Mouse (Mus musculus) midbrain, embryonic 11.5 days (tissue): ENCODE results near the gene 1700028P14Rik. TPM values are rescaled to one million over a fixed set of nuclear protein-coding genes. Genes with fewer than 3 reads are reported as not detected.

Source experiments
- ATAC-seq: fragments of 200-750 bp; cut with Nextera tagmentation; 2 replicates; pipeline ENCODE4 v1.8.0; 2017; ENCODE audit warnings: moderate TSS enrichment, moderate library complexity; ENCODE audit not compliant: low FRiP score
- DNase-seq: peaks from one replicate; pipeline ENCODE4 v3.0.0; 2015; ENCODE audit warnings: low spot score; ENCODE audit errors: missing footprints
- H3K27ac ChIP-seq: fragments of 300-500 bp; sonication (generic); 2 replicates; pipeline ENCODE4 v1.5.1; 2014; ENCODE audit warnings: low read depth, low read length
- H3K27me3 ChIP-seq: fragments of 300-500 bp; sonication (generic); 2 replicates; pipeline ENCODE4 v1.6.1; 2014; ENCODE audit warnings: mild to moderate bottlenecking, low read length, moderate library complexity, mixed read lengths; ENCODE audit not compliant: control insufficient read depth, insufficient read depth
- H3K36me3 ChIP-seq: fragments of 300-500 bp; sonication (generic); 2 replicates; pipeline ENCODE4 v1.6.1; 2014; ENCODE audit warnings: mild to moderate bottlenecking, low read length, moderate library complexity, mixed read lengths; ENCODE audit not compliant: control insufficient read depth, insufficient read depth
- H3K4me1 ChIP-seq: fragments of 300-500 bp; sonication (generic); 2 replicates; pipeline ENCODE4 v1.6.1; 2014; ENCODE audit warnings: low read length; ENCODE audit not compliant: control insufficient read depth, insufficient read depth
- H3K4me2 ChIP-seq: fragments of 300-500 bp; sonication (generic); 2 replicates; pipeline ENCODE4 v1.6.1; 2014; ENCODE audit warnings: mild to moderate bottlenecking, moderate library complexity
- H3K4me3 ChIP-seq: fragments of 300-500 bp; sonication (generic); 2 replicates; pipeline ENCODE4 v1.5.1; 2014; ENCODE audit warnings: low read depth, low read length
- H3K9ac ChIP-seq: fragments of 300-500 bp; sonication (generic); 2 replicates; pipeline ENCODE4 v1.6.1; 2014; ENCODE audit warnings: low read length
- H3K9me3 ChIP-seq: fragments of 300-500 bp; sonication (generic); 2 replicates; pipeline ENCODE4 v1.6.1; 2016; ENCODE audit warnings: low read length; ENCODE audit not compliant: control insufficient read depth
- WGBS: fragments of 180-500 bp; shearing (Covaris S2); extraction: QIAGEN DNeasy Blood & Tissue Kit; methylation state at CpG from one replicate; pipeline ENCODE4 v1.1.7; 2014; 5-methylcytosine and 5-hydroxymethylcytosine counted together
- polyA plus RNA-seq: library from polyadenylated mRNA; unstranded; fragments of >200 nt; fragmentation: Nextera tagmentation; extraction: Ambion mirVana; gene quantifications from 2 replicates; pipeline ENCODE4 v1.2.1, GENCODE M21; 2014

Gene 1700028P14Rik
- polyA plus RNA-seq, 1 experiment from 2014 or later: not detected

DNA sequence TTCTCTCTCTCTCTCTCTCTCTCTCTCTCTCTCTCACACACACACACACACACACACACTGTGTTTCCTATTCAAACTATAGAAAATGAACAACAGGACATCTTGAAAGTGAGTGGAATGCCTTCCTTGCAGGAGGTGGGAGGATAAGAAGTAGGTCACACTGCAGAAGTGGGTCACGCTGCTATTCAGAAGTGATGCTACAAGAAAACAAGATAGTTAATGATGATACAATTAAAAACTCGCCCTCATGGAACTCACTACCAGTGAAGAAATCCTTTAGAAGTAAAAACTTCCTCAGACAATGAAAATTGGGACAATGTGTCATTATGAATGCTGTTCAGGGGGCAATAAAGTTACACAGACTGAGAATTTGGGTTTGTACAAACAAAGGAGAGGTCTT is 20.4 kb upstream of the 1700028P14Rik start:
- no peak overlapping the region for H3K9ac ChIP-seq
- H3K27me3 ChIP-seq: no peaks in the 10 kb centered on the region
- no peak overlapping the region for H3K4me2 ChIP-seq
- H3K9me3 ChIP-seq: no peaks in the 10 kb centered on the region
- H3K27ac ChIP-seq: no peak overlapping the region
- WGBS: 70% methylated on average over 2 of the region's 2 CpGs
- ATAC-seq (no peak), DNase-seq (no peak)
- H3K36me3 ChIP-seq: no peaks in the 10 kb centered on the region
- no peaks in the 10 kb centered on the region for H3K4me1 ChIP-seq
- H3K4me3 ChIP-seq: no peak overlapping the region

- DNase-seq: no peak
- ATAC-seq: 0 out of 2 replicates have a peak, but pooled peaks have one; percentile 22
- Histone ChIP-seq H3K4me1 (no peaks in the 10 kb centered on the region), H3K9ac (no peak overlapping the region), H3K27me3 (no peaks in the 10 kb centered on the region), H3K4me2 (no peak overlapping the region), H3K4me3 (no peak overlapping the region), H3K9me3 (no peaks in the 10 kb centered on the region), H3K27ac (no peak overlapping the region), H3K36me3 (no peaks in the 10 kb centered on the region)
- 66% methylated on average over 6 of the region's 6 CpGs for WGBS
These were observed 15.6 kb upstream of the 1700028P14Rik start for GRCm38 (mm10) chr19:23668142-23668655.

DNA sequence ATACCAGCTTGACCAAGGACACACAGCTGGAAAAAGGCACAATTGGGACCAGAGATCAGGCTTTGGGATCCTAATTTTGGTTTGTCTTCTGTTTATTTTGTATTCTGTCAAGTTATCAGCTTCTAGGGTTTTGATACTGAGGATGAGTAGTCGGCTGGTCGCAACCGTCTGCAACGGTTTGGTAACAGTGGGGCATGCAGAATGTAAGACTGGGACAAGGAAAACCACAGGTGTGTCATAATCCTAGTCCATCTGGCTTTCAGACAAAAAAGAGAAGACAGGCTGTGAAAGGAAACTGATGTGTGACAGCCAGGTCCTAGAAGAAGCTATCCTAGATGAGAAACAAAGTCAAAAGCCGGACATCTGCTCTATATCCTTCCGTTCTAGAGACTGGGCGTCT is 11.5 kb upstream of the 1700028P14Rik start:
- Histone ChIP-seq H3K27ac (no peak overlapping the region), H3K4me3 (no peak overlapping the region), H3K9me3 (no peaks in the 10 kb centered on the region), H3K27me3 (no peaks in the 10 kb centered on the region), H3K4me2 (no peak overlapping the region), H3K4me1 (no peaks in the 10 kb centered on the region), H3K9ac (no peak overlapping the region), H3K36me3 (no peaks in the 10 kb centered on the region)
- DNase-seq: no peak
- WGBS: 91% methylated on average over 7 of the region's 7 CpGs
- no peak for ATAC-seq

- H3K9ac ChIP-seq: no peak overlapping the region
- H3K27me3 ChIP-seq: no peaks in the 10 kb centered on the region
- ATAC-seq: no peak
- no peaks in the 10 kb centered on the region for H3K9me3 ChIP-seq
- no peak overlapping the region for H3K27ac ChIP-seq
- DNase-seq: no peak
- WGBS: 85% methylated on average over 4 of the region's 4 CpGs
- no peak overlapping the region for H3K4me2 ChIP-seq
- no peaks in the 10 kb centered on the region for H3K4me1 ChIP-seq
- H3K36me3 ChIP-seq: no peaks in the 10 kb centered on the region
- H3K4me3 ChIP-seq: no peak overlapping the region
These were observed 5.7 kb upstream of the 1700028P14Rik start for GRCm38 (mm10) chr19:23658350-23658749.

GRCm38 (mm10) chr19:23657261-23657932 is 4.8 kb upstream of the 1700028P14Rik start:
- Histone ChIP-seq H3K4me2 (no peak overlapping the region), H3K27me3 (no peaks in the 10 kb centered on the region), H3K4me1 (no peaks in the 10 kb centered on the region), H3K9ac (no peak overlapping the region), H3K36me3 (no peaks in the 10 kb centered on the region), H3K9me3 (no peaks in the 10 kb centered on the region), H3K27ac (no peak overlapping the region), H3K4me3 (no peak overlapping the region)
- WGBS: 70% methylated on average over 12 of the region's 12 CpGs
- DNase-seq (no peak), ATAC-seq (no peak)

GRCm38 (mm10) chr19:23653154-23653553 is 542 bp upstream of the 1700028P14Rik start:
- no peaks in the 10 kb centered on the region for H3K27me3 ChIP-seq
- no peak overlapping the region for H3K27ac ChIP-seq
- H3K36me3 ChIP-seq: no peaks in the 10 kb centered on the region
- H3K9ac ChIP-seq: no peak overlapping the region
- ATAC-seq: peak; percentile 30
- H3K9me3 ChIP-seq: no peaks in the 10 kb centered on the region
- H3K4me1 ChIP-seq: no peaks in the 10 kb centered on the region
- H3K4me2 ChIP-seq: no peak overlapping the region
- H3K4me3 ChIP-seq: no peak overlapping the region
- DNase-seq: no peak
- 91% methylated on average over 5 of the region's 5 CpGs for WGBS

GRCm38 (mm10) chr19:23647308-23647707 is 5.3 kb downstream of the 1700028P14Rik start:
- Histone ChIP-seq H3K27ac (no peak overlapping the region), H3K4me3 (no peak overlapping the region), H3K27me3 (no peaks in the 10 kb centered on the region), H3K36me3 (no peaks in the 10 kb centered on the region), H3K4me2 (no peak overlapping the region), H3K9me3 (no peaks in the 10 kb centered on the region), H3K4me1 (no peaks in the 10 kb centered on the region), H3K9ac (no peak overlapping the region)
- WGBS: 96% methylated on average over 7 of the region's 7 CpGs
- no peak for ATAC-seq
- DNase-seq: no peak

DNA sequence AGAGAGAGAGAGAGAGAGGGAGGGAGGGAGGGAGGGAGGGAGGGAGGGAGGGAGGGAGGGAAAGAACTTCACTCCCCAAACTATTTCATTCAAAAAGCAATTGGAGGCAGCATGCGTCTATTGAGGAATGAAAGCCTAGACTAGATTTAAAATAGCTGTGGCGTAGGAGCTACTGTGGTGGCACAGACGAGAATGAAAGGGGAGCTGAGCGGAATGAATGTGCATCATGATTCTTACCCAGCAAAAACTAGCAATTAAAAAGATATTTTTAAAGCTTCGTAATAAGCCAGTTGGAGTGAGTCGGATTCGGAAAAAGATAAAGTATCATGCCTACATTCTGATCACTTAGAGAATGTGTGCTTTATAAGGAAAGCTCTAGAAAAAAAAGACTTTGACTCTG is 7.3 kb downstream of the 1700028P14Rik start:
- Histone ChIP-seq H3K4me3 (no peak overlapping the region), H3K4me2 (no peak overlapping the region), H3K27ac (no peak overlapping the region), H3K9me3 (no peaks in the 10 kb centered on the region), H3K9ac (no peak overlapping the region), H3K4me1 (no peaks in the 10 kb centered on the region), H3K27me3 (no peaks in the 10 kb centered on the region), H3K36me3 (no peaks in the 10 kb centered on the region)
- ATAC-seq: no peak
- WGBS: 80% methylated on average over 7 of the region's 7 CpGs
- no peak for DNase-seq

GRCm38 (mm10) chr19:23643819-23644218 is 8.8 kb downstream of the 1700028P14Rik start:
- no peak overlapping the region for H3K4me3 ChIP-seq
- H3K27me3 ChIP-seq: no peaks in the 10 kb centered on the region
- no peaks in the 10 kb centered on the region for H3K9me3 ChIP-seq
- H3K27ac ChIP-seq: no peak overlapping the region
- DNase-seq (no peak), ATAC-seq (no peak)
- H3K9ac ChIP-seq: no peak overlapping the region
- WGBS: 92% methylated on average over 5 of the region's 5 CpGs
- H3K36me3 ChIP-seq: no peaks in the 10 kb centered on the region
- H3K4me2 ChIP-seq: no peak overlapping the region
- no peaks in the 10 kb centered on the region for H3K4me1 ChIP-seq
